Mouse (Mus musculus): ENCODE data around the gene Med12l. TPM values are rescaled to one million over a fixed set of nuclear protein-coding genes. Genes with fewer than 3 reads are reported as not detected.

Med12l gene
- under 1 TPM in 1 of 2 experiments, not detected in 1; 0.02 TPM for polyA plus RNA-seq (2012; fragmentation: generic; extraction: Trizol)

DNA sequence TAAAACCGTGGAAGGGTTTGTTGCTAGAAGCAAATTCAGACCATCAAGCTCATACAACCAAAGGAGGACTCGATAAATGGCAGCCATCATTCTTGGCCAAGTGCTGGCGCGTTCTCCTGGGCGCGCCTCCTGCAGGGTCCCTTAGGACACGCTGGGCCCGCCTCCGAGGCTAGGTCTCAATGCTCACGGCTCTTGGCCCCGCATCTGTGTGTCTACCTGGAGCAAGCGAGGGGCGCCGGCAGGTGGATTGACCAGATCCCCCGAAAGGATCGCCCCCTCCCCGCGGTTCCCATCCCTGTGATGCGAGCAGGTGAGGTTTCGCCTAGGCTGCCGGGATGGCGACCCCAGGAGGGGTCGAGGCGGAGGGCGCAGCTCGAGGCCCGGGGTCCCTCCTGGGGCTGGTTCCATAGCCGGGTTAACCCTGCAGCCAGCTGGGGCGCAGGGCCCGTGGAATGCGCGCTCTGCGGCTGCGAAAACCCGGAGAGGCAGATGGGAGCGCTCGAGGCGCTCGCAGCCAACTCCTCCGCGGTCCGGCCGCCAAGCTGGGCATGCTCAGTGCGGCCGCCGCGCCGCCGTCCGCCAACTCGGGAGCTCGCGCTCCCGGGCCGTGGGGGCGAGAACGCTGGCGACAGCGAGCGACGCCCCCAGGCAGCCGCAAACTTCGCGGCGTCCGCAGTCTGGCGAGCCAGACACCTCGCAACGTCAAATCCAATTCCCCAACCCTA is at the start of gene Med12l:
Gene Med12l (plus strand): TSS at position 555 of the 725 bp plus-strand sequence.

DNA sequence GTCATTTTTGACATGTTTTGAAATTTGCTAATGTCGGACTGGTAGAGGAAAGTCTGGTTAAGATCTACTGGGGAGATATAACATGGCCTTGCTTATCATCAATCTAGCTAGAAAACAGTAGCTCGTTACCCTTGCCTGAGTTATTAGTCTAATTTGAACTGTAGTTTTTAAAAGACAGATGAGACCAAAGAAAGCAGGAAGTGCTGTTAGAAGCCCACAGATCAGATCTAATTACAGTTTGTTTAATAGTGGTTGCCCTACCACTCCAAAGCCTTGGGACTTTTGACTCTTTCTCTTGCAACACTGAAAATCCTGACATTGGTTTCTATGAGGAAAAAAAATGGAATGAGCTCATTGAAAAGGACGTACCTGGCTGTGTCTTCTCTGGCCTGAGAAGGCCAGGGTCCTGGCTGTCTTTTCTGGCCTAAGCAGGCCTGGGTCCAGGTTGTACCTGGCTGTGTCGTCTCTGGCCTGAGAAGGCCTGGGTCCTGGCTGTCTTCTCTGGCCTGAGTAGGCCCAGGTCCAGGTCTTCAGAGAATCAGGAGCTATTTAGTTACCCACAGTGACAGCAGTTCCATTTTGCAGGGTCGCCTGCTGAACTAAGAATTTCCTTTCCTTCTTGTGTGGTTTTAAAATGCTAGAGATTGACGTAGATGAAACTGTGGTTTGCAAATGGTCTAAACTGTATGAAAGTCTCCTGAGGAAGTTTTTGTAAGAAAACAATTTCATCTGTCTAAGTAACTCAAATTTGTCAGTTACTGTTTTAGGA is 95.8 kb downstream of the Med12l start, which contains the start of gene Gpr171:
Gene Gpr171 (minus strand): TSS at position 604 of the 769 bp plus-strand sequence.

DNA sequence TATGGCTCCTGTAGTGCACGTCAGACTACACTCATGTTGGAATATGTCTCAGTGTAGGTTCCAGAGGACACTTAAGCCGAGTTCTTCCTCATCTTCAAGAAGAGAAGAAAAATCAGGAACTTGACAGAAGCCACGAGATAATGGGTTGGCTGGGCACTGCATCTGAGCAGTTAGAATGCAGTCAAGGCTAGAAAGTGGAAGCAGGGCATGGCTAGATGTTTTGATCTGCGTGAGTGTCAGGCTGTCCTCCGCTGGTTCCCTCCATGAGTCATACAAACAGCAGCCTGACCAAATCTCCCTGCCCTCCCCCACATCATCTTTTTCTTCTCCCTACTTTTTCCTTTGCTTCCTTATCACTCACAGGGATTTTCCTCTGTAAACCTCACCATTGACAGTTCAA is 147.8 kb downstream of the Med12l start, which contains the start of gene P2ry14:
Gene P2ry14 (minus strand): TSS at position 195 of the 400 bp plus-strand sequence.

DNA sequence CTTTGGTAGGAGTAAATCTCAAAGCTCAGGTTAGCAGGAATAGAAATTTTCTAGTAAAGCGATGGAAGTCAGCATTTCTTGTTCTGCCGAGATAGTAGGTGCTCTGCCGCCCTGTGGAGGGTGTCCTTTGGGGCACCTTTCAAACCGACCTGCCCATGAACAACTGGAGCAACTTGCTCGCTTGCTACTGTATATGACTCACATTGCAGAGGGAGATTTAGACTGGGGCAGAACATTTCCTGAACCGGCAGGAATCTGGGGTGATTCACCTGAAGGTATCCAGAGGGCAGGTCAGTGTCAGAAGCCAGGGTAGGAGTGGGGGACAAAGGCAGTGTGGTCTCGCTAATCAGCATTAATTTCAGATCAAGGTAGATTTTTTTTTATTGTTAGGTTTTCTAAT is 189.3 kb downstream of the Med12l start, which contains the start of gene Gpr87:
Gene Gpr87 (minus strand): TSS at position 167 of the 400 bp plus-strand sequence.

DNA sequence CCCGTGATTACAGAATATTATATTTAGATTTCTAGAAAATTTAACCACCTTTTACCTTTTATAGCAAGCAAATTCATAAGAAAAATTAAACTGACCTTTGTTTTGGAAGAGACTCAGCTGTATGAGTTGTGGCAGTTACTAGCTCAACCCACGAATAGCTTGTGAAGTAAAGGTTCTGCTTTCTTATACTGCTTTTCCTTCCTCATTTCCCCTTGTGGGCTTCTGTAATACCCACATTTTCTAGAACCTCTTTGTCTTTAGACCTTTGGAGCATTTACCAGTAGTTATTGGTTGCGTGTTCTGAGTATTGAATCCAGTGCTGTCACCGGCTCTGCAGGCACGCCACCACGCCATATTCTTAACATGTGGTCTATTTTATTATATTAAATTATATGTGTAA is 205.1 kb downstream of the Med12l start, which contains the start of gene P2ry13:
Gene P2ry13 (minus strand): TSS at position 156 of the 400 bp plus-strand sequence.

DNA sequence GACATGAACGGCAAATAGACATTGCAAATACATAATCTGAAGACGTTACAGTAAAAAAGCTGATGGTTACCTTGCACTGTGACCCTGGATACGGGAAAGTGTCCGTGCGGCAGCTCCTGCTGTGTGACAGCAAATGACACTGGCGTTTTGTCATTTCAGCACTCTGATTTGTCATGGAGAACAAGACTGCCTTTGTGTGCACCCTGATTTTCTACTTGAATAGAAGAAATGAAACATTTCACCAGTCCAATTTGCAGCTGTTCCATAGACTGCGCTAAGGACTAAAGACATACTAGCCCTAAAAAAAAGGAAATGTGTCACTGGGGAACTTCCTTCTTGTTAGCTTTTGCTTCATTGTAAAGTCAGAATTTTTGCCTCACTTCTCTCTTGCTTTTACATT is 257.1 kb downstream of the Med12l start, which contains the start of gene P2ry12:
Gene P2ry12 (minus strand): TSS at position 168 of the 400 bp plus-strand sequence.

DNA sequence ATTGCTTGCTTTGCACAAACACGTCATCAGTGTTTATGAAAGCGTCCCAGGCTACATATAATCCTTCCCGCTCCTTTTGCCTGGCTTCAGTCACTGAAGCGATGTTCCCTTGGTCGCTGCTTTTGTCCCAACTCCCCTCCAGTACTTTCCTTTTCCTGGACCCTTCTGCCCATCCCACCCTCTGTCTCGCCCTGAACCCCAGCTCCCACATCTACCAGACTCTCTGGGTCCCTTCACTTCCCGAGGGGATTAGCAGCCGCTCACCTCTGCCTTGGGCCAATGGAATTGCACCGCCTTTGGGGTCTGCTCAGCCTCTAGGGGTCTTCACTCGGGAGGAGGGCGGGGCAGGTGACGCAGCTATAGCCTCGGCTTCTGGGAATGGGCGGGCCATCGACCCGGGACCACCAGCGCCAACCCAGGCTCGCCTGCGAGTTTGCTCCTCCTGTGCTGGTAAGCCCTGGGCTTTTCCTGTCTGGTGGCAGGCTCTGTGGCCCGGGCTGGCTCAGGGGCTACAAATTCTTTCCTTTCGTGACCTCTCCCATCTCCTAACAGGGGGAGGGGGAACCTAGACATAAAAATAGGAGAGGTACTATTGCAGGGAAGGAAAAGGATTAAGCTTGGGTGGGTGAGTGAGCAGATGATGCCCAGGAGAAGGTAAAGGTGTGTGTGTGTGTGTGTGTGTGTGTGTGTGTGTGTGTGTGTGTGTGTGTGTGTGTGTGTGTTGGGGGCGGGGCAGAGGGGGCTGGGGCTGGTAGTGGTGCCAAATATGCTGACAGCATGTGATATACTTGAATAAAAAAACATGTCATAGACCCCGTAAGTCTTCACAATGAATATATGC is 338.7 kb downstream of the Med12l start, which contains the start of gene Igsf10:
Gene Igsf10 (minus strand): TSS at position 330 of the 841 bp plus-strand sequence.

Other genes with a start within 250 kb of the Med12l start
- gene Mindy4b-ps, start 183.5 kb upstream of the Med12l start, polyA plus RNA-seq (2012; fragmentation: generic; extraction: Trizol), result not detected
- not detected for gene Clrn1, start 120.5 kb upstream of the Med12l start, polyA plus RNA-seq (2012; fragmentation: generic; extraction: Trizol)
- not detected for gene Gpr171, start 96.0 kb downstream of the Med12l start, polyA plus RNA-seq (2012; fragmentation: generic; extraction: Trizol)
- under 1 TPM in 1 of 2 experiments, not detected in 1; 0.07 TPM for gene P2ry14, start 147.8 kb downstream of the Med12l start, polyA plus RNA-seq (2012; fragmentation: generic; extraction: Trizol)
- gene Gpr87, start 189.3 kb downstream of the Med12l start, polyA plus RNA-seq (2012; fragmentation: generic; extraction: Trizol), result not detected
- not detected for gene P2ry13, start 205.1 kb downstream of the Med12l start, polyA plus RNA-seq (2012; fragmentation: generic; extraction: Trizol)

All from C3H10T1/2 (cell line).